ENCODE assay signal across 9 mouse cellular contexts in genomic region chr4:154981530-154981929, GRCm38 (mm10). TPM values are rescaled to one million over a fixed set of nuclear protein-coding genes. Genes with fewer than 3 reads are reported as not detected.
DNase-seq lines count a peak whose midpoint lies in the region; ATAC-seq lines count a peak whose summit lies in the region.
"Had no signal": no experiment of that assay in that cellular context is flagged by ENCODE, and none has a peak within 500 bp of the region (broad histone marks: within the 10 kb centered on the region; RNA-seq: fewer than 3 reads in every experiment).

No protein-coding gene starts in this region.

- peaks cover 49% of the 10 kb centered on the region for H3K36me3 ChIP-seq in heart, embryonic 15.5 days
- H3K36me3 ChIP-seq in forebrain, embryonic 15.5 days, result peaks cover 44% of the 10 kb centered on the region
- peaks cover 51% of the 10 kb centered on the region for H3K36me3 ChIP-seq in kidney, embryonic 14.5 days (ENCODE audit: control insufficient read depth, insufficient read depth, low read length)
- H3K36me3 ChIP-seq in limb, embryonic 11.5 days (ENCODE audit: control insufficient read depth, insufficient read depth, low read length), result peaks cover 20% of the 10 kb centered on the region
- peaks cover 54% of the 10 kb centered on the region for H3K36me3 ChIP-seq in midbrain, embryonic 12.5 days
- H3K36me3 ChIP-seq in stomach, embryonic 16.5 days (ENCODE audit: control insufficient read depth, insufficient read depth, low read length), result peaks cover 11% of the 10 kb centered on the region; the same call in 1 of the 2 replicates

- no peak overlapping the region for H3K4me2 ChIP-seq in heart, embryonic 15.5 days
- H3K4me2 ChIP-seq in forebrain, embryonic 15.5 days (replicated peaks), result no peak overlapping the region
- no peak overlapping the region for H3K4me2 ChIP-seq in kidney, embryonic 14.5 days (replicated peaks; ENCODE audit: low read depth, low read length)
- H3K4me2 ChIP-seq in limb, embryonic 11.5 days (ENCODE audit: low read depth, severe bottlenecking), result no peak overlapping the region
- no peak overlapping the region for H3K4me2 ChIP-seq in midbrain, embryonic 12.5 days (replicated peaks)
- H3K4me2 ChIP-seq in stomach, embryonic 16.5 days (ENCODE audit: low read depth, low read length), result no peak overlapping the region
- H3K4me2 ChIP-seq: limb, embryonic 15.5 days had no signal

- 0 out of 2 replicates have a peak, but pooled peaks have one; percentile 33 for ATAC-seq in heart, embryonic 15.5 days (replicated peaks; ENCODE audit: insufficient number of reproducible peaks, insufficient read depth, low FRiP score, low read depth)
- peak; percentile 65 for ATAC-seq in forebrain, embryonic 15.5 days (replicated peaks)
- ATAC-seq in kidney, embryonic 14.5 days (ENCODE audit: low FRiP score, low TSS enrichment), result peak; percentile 21; the same call in 1 of the 2 replicates
- no peak for ATAC-seq in limb, embryonic 11.5 days (ENCODE audit: insufficient number of reproducible peaks, low FRiP score, low TSS enrichment, low read depth)
- ATAC-seq in midbrain, embryonic 12.5 days (ENCODE audit: low FRiP score, low read depth), result peak; percentile 38
- ATAC-seq in stomach, embryonic 16.5 days (ENCODE audit: insufficient read depth, low FRiP score), result peak; percentile 22; the same call in 1 of the 2 replicates

- H3K27ac ChIP-seq in heart, embryonic 15.5 days, result no peak overlapping the region
- no peak overlapping the region for H3K27ac ChIP-seq in forebrain, embryonic 15.5 days (replicated peaks)
- H3K27ac ChIP-seq in kidney, embryonic 14.5 days (ENCODE audit: low read depth, low read length), result no peak overlapping the region
- H3K27ac ChIP-seq in limb, embryonic 11.5 days (replicated peaks; ENCODE audit: low read depth, low read length), result no peak overlapping the region
- no peak overlapping the region for H3K27ac ChIP-seq in midbrain, embryonic 12.5 days (replicated peaks)
- no peak overlapping the region for H3K27ac ChIP-seq in stomach, embryonic 16.5 days (ENCODE audit: low read length)
- H3K27ac ChIP-seq: limb, embryonic 15.5 days had no signal

- no peaks in the 10 kb centered on the region for H3K9me3 ChIP-seq in heart, embryonic 15.5 days (replicated peaks)
- H3K9me3 ChIP-seq in forebrain, embryonic 15.5 days, result no peaks in the 10 kb centered on the region
- H3K9me3 ChIP-seq in kidney, embryonic 14.5 days (ENCODE audit: control insufficient read depth, low read length), result no peaks in the 10 kb centered on the region
- no peaks in the 10 kb centered on the region for H3K9me3 ChIP-seq in limb, embryonic 11.5 days (ENCODE audit: control insufficient read depth, low read length)
- H3K9me3 ChIP-seq in midbrain, embryonic 12.5 days, result no peaks in the 10 kb centered on the region
- no peaks in the 10 kb centered on the region for H3K9me3 ChIP-seq in stomach, embryonic 16.5 days (replicated peaks; ENCODE audit: control insufficient read depth, low read length)
- H3K9me3 ChIP-seq: limb, embryonic 15.5 days had no signal

- peaks cover 13% of the 10 kb centered on the region for H3K4me1 ChIP-seq in heart, embryonic 15.5 days (replicated peaks)
- peaks cover 12% of the 10 kb centered on the region for H3K4me1 ChIP-seq in forebrain, embryonic 15.5 days
- H3K4me1 ChIP-seq in kidney, embryonic 14.5 days (ENCODE audit: control insufficient read depth, insufficient read depth, low read length), result peaks cover 11% of the 10 kb centered on the region
- H3K4me1 ChIP-seq in limb, embryonic 11.5 days (ENCODE audit: control insufficient read depth, insufficient read depth, low read length), result peaks cover 7% of the 10 kb centered on the region
- H3K4me1 ChIP-seq in midbrain, embryonic 12.5 days, result peaks cover 22% of the 10 kb centered on the region
- H3K4me1 ChIP-seq in stomach, embryonic 16.5 days (ENCODE audit: control insufficient read depth, insufficient read depth, low read length), result 0 out of 2 replicates have a peak, but pooled peaks cover 6% of the 10 kb centered on the region

- H3K4me3 ChIP-seq in heart, embryonic 15.5 days, result no peak overlapping the region
- no peak overlapping the region for H3K4me3 ChIP-seq in forebrain, embryonic 15.5 days
- no peak overlapping the region for H3K4me3 ChIP-seq in kidney, embryonic 14.5 days (ENCODE audit: low read length)
- H3K4me3 ChIP-seq in limb, embryonic 11.5 days (ENCODE audit: low read depth, low read length), result no peak overlapping the region
- H3K4me3 ChIP-seq in midbrain, embryonic 12.5 days, result no peak overlapping the region
- no peak overlapping the region for H3K4me3 ChIP-seq in stomach, embryonic 16.5 days (replicated peaks; ENCODE audit: low read length)
- H3K4me3 ChIP-seq: limb, embryonic 15.5 days had no signal

- peaks cover 18% of the 10 kb centered on the region for H3K27me3 ChIP-seq in heart, embryonic 15.5 days
- 0 out of 2 replicates have a peak, but pooled peaks cover 2% of the 10 kb centered on the region for H3K27me3 ChIP-seq in forebrain, embryonic 15.5 days
- H3K27me3 ChIP-seq in kidney, embryonic 14.5 days (ENCODE audit: control insufficient read depth, insufficient read depth, low read length), result peaks cover 8% of the 10 kb centered on the region; the same call in 1 of the 2 replicates
- H3K27me3 ChIP-seq in limb, embryonic 11.5 days (ENCODE audit: control insufficient read depth, insufficient read depth, low read length), result peaks cover 10% of the 10 kb centered on the region
- peaks cover 27% of the 10 kb centered on the region for H3K27me3 ChIP-seq in midbrain, embryonic 12.5 days
- no peaks in the 10 kb centered on the region for H3K27me3 ChIP-seq in stomach, embryonic 16.5 days (ENCODE audit: control insufficient read depth, insufficient read depth, low read length)

- DNase-seq in heart, adult 8-10 months (ENCODE audit: low spot score), result no peak
- DNase-seq in c-Kit-positive CD71-positive TER-119-positive erythroid progenitor cells, embryonic 14.5 days (ENCODE audit: low spot score), result peak; percentile 29
- peak; percentile 70 for DNase-seq in limb, embryonic 11.5 days (ENCODE audit: low spot score)

- no peak overlapping the region for H3K9ac ChIP-seq in heart, embryonic 15.5 days
- H3K9ac ChIP-seq in forebrain, embryonic 15.5 days (replicated peaks), result no peak overlapping the region
- H3K9ac ChIP-seq in kidney, embryonic 14.5 days (ENCODE audit: low read depth, low read length), result no peak overlapping the region
- no peak overlapping the region for H3K9ac ChIP-seq in limb, embryonic 11.5 days (ENCODE audit: low read length)
- no peak overlapping the region for H3K9ac ChIP-seq in midbrain, embryonic 12.5 days (replicated peaks)
- no peak overlapping the region; the same call in 1 of the 2 replicates for H3K9ac ChIP-seq in stomach, embryonic 16.5 days (ENCODE audit: low read length)
- H3K9ac ChIP-seq: limb, embryonic 15.5 days had no signal

- 36% methylated on average over 7 of the region's 7 CpGs for WGBS in heart, embryonic 15.5 days
- WGBS in forebrain, embryonic 15.5 days, result 43% methylated on average over 7 of the region's 7 CpGs
- WGBS in kidney, embryonic 14.5 days, result 52% methylated on average over 7 of the region's 7 CpGs
- WGBS in limb, embryonic 11.5 days, result 60% methylated on average over 7 of the region's 7 CpGs
- 48% methylated on average over 7 of the region's 7 CpGs for WGBS in midbrain, embryonic 12.5 days
- WGBS in stomach, embryonic 16.5 days, result 43% methylated on average over 7 of the region's 7 CpGs

RNA-seq across cellular contexts. Expression of gene Pank4, which starts 17.6 kb away (rescaled TPM):
- polyA plus RNA-seq in heart, embryonic 15.5 days (2015; fragmentation: Nextera tagmentation; extraction: Ambion mirVana), result 36.6 and 44.5 TPM in 2 replicates
- total RNA-seq in heart, adult 8-10 months (2022), result 10 to 100 TPM; 38.6 to 44.1 (median 41.2) TPM
- polyA plus RNA-seq in forebrain, embryonic 15.5 days (2015; fragmentation: Nextera tagmentation; extraction: Ambion mirVana), result 43.5 and 48.9 TPM in 2 replicates
- polyA plus RNA-seq in kidney, embryonic 14.5 days (2014; fragmentation: Nextera tagmentation; extraction: Ambion mirVana), result 34.9 and 43.9 TPM in 2 replicates
- polyA plus RNA-seq in limb, embryonic 11.5 days (2014; fragmentation: Nextera tagmentation; extraction: Ambion mirVana), result 50.0 and 51.4 TPM in 2 replicates
- 48.5 and 50.2 TPM in 2 replicates for polyA plus RNA-seq in midbrain, embryonic 12.5 days (2016; fragmentation: Nextera tagmentation; extraction: Ambion mirVana)
- polyA plus RNA-seq in stomach, embryonic 16.5 days (2015; fragmentation: Nextera tagmentation; extraction: Ambion mirVana), result 40.6 and 40.8 TPM in 2 replicates

RNA-seq across cellular contexts. Expression of gene Hes5, which starts 20.8 kb away (rescaled TPM):
- polyA plus RNA-seq in heart, embryonic 15.5 days (2015; fragmentation: Nextera tagmentation; extraction: Ambion mirVana), result 0.49 and 0.77 TPM in 2 replicates
- total RNA-seq in heart, adult 8-10 months (2022), result not detected
- 125 and 127 TPM in 2 replicates for polyA plus RNA-seq in forebrain, embryonic 15.5 days (2015; fragmentation: Nextera tagmentation; extraction: Ambion mirVana)
- 8.1 and 15.5 TPM in 2 replicates for polyA plus RNA-seq in kidney, embryonic 14.5 days (2014; fragmentation: Nextera tagmentation; extraction: Ambion mirVana)
- polyA plus RNA-seq in limb, embryonic 11.5 days (2014; fragmentation: Nextera tagmentation; extraction: Ambion mirVana), result 0.49 and 0.60 TPM in 2 replicates
- 800 and 870 TPM in 2 replicates for polyA plus RNA-seq in midbrain, embryonic 12.5 days (2016; fragmentation: Nextera tagmentation; extraction: Ambion mirVana)
- polyA plus RNA-seq in stomach, embryonic 16.5 days (2015; fragmentation: Nextera tagmentation; extraction: Ambion mirVana), result 0.59 and 1.0 TPM in 2 replicates

RNA-seq across cellular contexts. Expression of gene Tnfrsf14, which starts 53.2 kb away (rescaled TPM):
- 0.57 and 1.2 TPM in 2 replicates for polyA plus RNA-seq in heart, embryonic 15.5 days (2015; fragmentation: Nextera tagmentation; extraction: Ambion mirVana)
- total RNA-seq in heart, adult 8-10 months (2022), result 1 to 10 TPM; 4.0 to 9.1 (median 4.5) TPM
- polyA plus RNA-seq in forebrain, embryonic 15.5 days (2015; fragmentation: Nextera tagmentation; extraction: Ambion mirVana), result 0.36 TPM in 1 of 2 replicates, not detected in the other
- polyA plus RNA-seq in kidney, embryonic 14.5 days (2014; fragmentation: Nextera tagmentation; extraction: Ambion mirVana), result 0.42 and 0.47 TPM in 2 replicates
- 0.77 and 1.3 TPM in 2 replicates for polyA plus RNA-seq in limb, embryonic 11.5 days (2014; fragmentation: Nextera tagmentation; extraction: Ambion mirVana)
- polyA plus RNA-seq in midbrain, embryonic 12.5 days (2016; fragmentation: Nextera tagmentation; extraction: Ambion mirVana), result 0.78 and 1.0 TPM in 2 replicates
- 4.3 and 4.6 TPM in 2 replicates for polyA plus RNA-seq in stomach, embryonic 16.5 days (2015; fragmentation: Nextera tagmentation; extraction: Ambion mirVana)
